Mouse (Mus musculus) liver, embryonic 12.5 days (tissue): ENCODE measurements around the gene Gramd1b. TPM values are rescaled to one million over a fixed set of nuclear protein-coding genes. Genes with fewer than 3 reads are reported as not detected.
A peak's percentile ranks its signal among the peaks of the same experiment; 100 is the strongest.

Source experiments
- ATAC-seq: fragments of 200-750 bp; cut with Nextera tagmentation; 2 replicates; pipeline ENCODE4 v1.8.0; 2017; ENCODE audit warnings: moderate number of reproducible peaks, mild to moderate bottlenecking, moderate library complexity
- H3K27ac ChIP-seq: fragments of 300-500 bp; sonication (generic); 2 replicates; pipeline ENCODE4 v1.5.1; 2016; ENCODE audit warnings: mild to moderate bottlenecking
- H3K27me3 ChIP-seq: fragments of 300-500 bp; sonication (generic); replicated peaks from 2 replicates; pipeline ENCODE4 v1.6.1; 2016; ENCODE audit warnings: mild to moderate bottlenecking, moderate library complexity
- H3K36me3 ChIP-seq: fragments of 300-500 bp; sonication (generic); 2 replicates; pipeline ENCODE4 v1.6.1; 2016; ENCODE audit warnings: mild to moderate bottlenecking, moderate library complexity
- H3K4me1 ChIP-seq: fragments of 300-500 bp; sonication (generic); 2 replicates; pipeline ENCODE4 v1.6.1; 2016
- H3K4me2 ChIP-seq: fragments of 300-500 bp; sonication (generic); 2 replicates; pipeline ENCODE4 v1.6.1; 2016; ENCODE audit warnings: mild to moderate bottlenecking, moderate library complexity
- H3K4me3 ChIP-seq: fragments of 300-500 bp; sonication (generic); 2 replicates; pipeline ENCODE4 v1.5.1; 2016; ENCODE audit warnings: mild to moderate bottlenecking, moderate library complexity
- H3K9ac ChIP-seq: fragments of 300-500 bp; sonication (generic); 2 replicates; pipeline ENCODE4 v1.6.1; 2016; ENCODE audit warnings: mild to moderate bottlenecking, moderate library complexity
- H3K9me3 ChIP-seq: fragments of 300-500 bp; sonication (generic); replicated peaks from 2 replicates; pipeline ENCODE4 v1.6.1; 2016; ENCODE audit warnings: mild to moderate bottlenecking, moderate library complexity
- whole genome bisulfite sequencing: fragments of 180-500 bp; shearing (Covaris S2); methylation state at CpG from one replicate; pipeline ENCODE4 v1.1.7; 2016; ENCODE audit not compliant: insufficient replicate concordance; 5-methylcytosine and 5-hydroxymethylcytosine counted together
- polyA plus RNA-seq: library from polyadenylated mRNA; unstranded; fragments of >200 nt; fragmentation: Nextera tagmentation; extraction: Ambion mirVana; gene quantifications from 2 replicates; pipeline ENCODE4 v1.2.1, GENCODE M21; 2016

The Gramd1b gene
- polyA plus RNA-seq, 1 experiment from 2014 or later, result 1.7 TPM

DNA sequence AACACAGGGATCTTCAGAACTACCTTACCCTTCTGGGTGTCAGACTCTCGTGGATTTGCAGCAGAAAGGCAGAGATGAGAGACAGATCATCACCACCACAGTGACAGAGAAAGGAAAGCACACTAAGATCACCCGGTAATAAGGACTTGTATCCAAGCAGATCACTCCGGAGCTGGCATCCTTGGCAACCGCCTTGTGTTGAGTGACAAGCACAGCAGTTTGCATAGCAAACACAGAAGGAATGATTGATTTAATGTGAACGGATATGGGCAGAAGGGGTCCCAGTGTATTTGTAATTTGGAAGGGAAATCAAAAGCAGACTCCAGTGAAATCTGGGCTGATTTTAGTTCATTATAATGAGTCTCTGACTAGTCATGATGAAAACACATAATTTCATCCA lies 97.9 kb downstream of the Gramd1b start:
- no peaks in the 10 kb centered on the region for H3K36me3 ChIP-seq
- WGBS, result 72% methylated on average over 5 of the region's 5 CpGs
- no peak overlapping the region for H3K4me3 ChIP-seq
- H3K4me1 ChIP-seq, result no peaks in the 10 kb centered on the region
- H3K27ac ChIP-seq, result no peak overlapping the region
- no peak overlapping the region for H3K4me2 ChIP-seq
- ATAC-seq, result no peak
- no peaks in the 10 kb centered on the region for H3K27me3 ChIP-seq
- no peaks in the 10 kb centered on the region for H3K9me3 ChIP-seq
- H3K9ac ChIP-seq, result no peak overlapping the region

GRCm38 (mm10) chr9:40430969-40431368 lies 100.2 kb downstream of the Gramd1b start:
- Histone ChIP-seq H3K4me3 (no peak overlapping the region), H3K36me3 (no peaks in the 10 kb centered on the region), H3K27ac (no peak overlapping the region), H3K4me1 (no peaks in the 10 kb centered on the region), H3K27me3 (no peaks in the 10 kb centered on the region), H3K9ac (no peak overlapping the region), H3K4me2 (no peak overlapping the region), H3K9me3 (no peaks in the 10 kb centered on the region)
- no peak for ATAC-seq
- WGBS, result 79% methylated on average over 8 of the region's 8 CpGs

- no peak overlapping the region for H3K27ac ChIP-seq
- no peak overlapping the region for H3K4me3 ChIP-seq
- no peaks in the 10 kb centered on the region for H3K36me3 ChIP-seq
- 70% methylated on average over 2 of the region's 2 CpGs for WGBS
- H3K9me3 ChIP-seq, result no peaks in the 10 kb centered on the region
- H3K4me2 ChIP-seq, result no peak overlapping the region
- H3K27me3 ChIP-seq, result no peaks in the 10 kb centered on the region
- ATAC-seq, result no peak
- no peak overlapping the region for H3K9ac ChIP-seq
- H3K4me1 ChIP-seq, result no peaks in the 10 kb centered on the region
Measured at GRCm38 (mm10) chr9:40427663-40428062, 103.5 kb downstream of the Gramd1b start.

DNA sequence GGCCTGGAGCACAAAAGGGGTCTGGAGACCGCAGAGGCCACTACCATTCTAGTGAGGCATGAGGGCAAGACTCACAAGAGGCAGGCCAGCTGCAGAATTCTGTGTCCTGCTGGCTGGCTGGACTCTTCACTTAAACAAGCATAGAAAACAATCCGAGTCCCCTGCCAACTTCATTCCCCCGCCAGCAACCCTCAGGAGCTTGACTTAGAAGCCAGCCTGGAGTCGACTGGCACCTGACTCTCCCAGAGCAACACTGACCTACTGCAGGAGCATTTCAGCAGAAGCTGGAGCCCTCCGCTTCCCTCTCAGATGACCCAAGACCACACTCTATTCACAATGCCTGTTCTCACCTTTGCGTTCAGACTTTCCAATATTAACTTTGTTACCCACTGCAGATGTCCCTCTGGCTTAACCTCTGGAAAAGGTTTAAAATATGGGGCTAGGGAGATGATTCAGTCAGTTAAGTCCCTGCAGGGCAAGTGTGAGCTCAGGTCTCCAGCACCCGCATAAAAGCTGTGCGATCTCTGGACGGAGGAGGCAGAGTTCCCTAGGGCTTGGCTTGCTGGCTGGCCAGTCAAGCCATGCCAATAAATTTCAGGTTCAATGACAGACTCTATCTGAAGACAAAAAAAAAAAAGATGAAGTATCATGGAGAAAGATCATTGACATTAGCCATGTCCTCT lies 104.8 kb downstream of the Gramd1b start:
- WGBS, result 85% methylated on average over 9 of the region's 9 CpGs
- Histone ChIP-seq H3K9me3 (no peaks in the 10 kb centered on the region), H3K27ac (no peak overlapping the region), H3K27me3 (no peaks in the 10 kb centered on the region), H3K4me3 (no peak overlapping the region), H3K4me1 (no peaks in the 10 kb centered on the region), H3K36me3 (no peaks in the 10 kb centered on the region), H3K9ac (no peak overlapping the region), H3K4me2 (no peak overlapping the region)
- ATAC-seq, result no peak

DNA sequence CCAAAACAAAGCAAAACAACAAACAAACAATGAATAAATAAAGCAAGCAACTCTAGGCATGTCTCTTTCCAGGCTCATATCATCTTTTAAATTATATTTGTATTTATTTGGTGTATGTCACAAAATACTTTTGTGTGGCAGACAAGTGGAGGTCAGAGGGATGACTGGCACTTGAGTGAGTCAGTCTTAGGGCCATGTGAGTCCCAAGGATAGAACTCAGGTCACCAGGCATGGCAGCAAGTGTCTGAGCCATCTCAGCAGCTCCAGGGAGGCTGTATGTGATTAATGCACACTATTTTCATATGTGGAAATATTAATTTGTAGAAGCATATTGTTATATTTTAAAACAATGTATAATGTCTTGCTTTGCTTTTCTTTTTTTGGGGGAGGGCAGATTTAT lies 106.3 kb downstream of the Gramd1b start:
- no peaks in the 10 kb centered on the region for H3K4me1 ChIP-seq
- H3K27ac ChIP-seq, result no peak overlapping the region
- no peaks in the 10 kb centered on the region for H3K9me3 ChIP-seq
- H3K4me3 ChIP-seq, result no peak overlapping the region
- no peak overlapping the region for H3K9ac ChIP-seq
- H3K27me3 ChIP-seq, result no peaks in the 10 kb centered on the region
- no peak for ATAC-seq
- H3K4me2 ChIP-seq, result no peak overlapping the region
- no peaks in the 10 kb centered on the region for H3K36me3 ChIP-seq

- Histone ChIP-seq H3K9ac (no peak overlapping the region), H3K36me3 (no peaks in the 10 kb centered on the region), H3K27me3 (no peaks in the 10 kb centered on the region), H3K4me3 (no peak overlapping the region), H3K4me2 (no peak overlapping the region), H3K27ac (no peak overlapping the region), H3K4me1 (no peaks in the 10 kb centered on the region), H3K9me3 (no peaks in the 10 kb centered on the region)
- no peak for ATAC-seq
- WGBS, result 43% methylated on average over 6 of the region's 6 CpGs
Measured at GRCm38 (mm10) chr9:40423427-40423867, 107.7 kb downstream of the Gramd1b start.

DNA sequence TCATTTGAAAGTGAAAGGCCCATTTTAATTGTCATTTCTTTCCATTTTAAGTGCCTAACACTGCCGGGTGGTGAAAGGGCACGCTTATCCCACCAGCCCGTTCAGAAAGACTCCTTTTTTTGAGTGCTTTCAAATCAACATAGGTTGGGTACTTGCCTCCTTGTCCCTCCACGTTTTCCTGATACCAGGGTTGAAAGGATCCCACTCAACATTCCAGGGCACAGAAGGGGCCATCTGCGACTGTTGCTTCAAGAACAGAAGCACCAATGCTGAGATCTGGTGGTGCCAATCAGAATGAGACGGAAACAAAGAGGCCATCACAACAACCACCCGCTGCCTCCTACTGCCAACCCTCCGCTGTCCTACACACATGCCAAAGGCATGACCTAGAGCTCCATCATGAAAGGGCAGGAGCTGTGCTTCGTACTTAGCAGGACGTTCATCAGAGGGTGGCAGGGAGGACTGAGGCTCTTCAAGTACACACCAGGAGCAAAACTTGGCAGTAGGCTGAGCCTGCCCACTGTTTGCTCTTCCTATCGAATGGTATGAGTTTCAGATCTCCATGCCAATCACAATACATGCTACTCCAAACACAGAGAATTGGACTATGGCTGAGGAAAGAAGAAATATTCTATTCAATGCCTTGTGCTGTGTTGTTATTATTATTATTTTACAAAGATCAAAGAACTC lies 108.7 kb downstream of the Gramd1b start:
- Histone ChIP-seq H3K27ac (no peak overlapping the region), H3K9ac (no peak overlapping the region), H3K4me3 (no peak overlapping the region), H3K27me3 (no peaks in the 10 kb centered on the region), H3K36me3 (no peaks in the 10 kb centered on the region), H3K4me1 (no peaks in the 10 kb centered on the region), H3K4me2 (no peak overlapping the region), H3K9me3 (no peaks in the 10 kb centered on the region)
- WGBS, result 70% methylated on average over 11 of the region's 11 CpGs
- no peak for ATAC-seq

DNA sequence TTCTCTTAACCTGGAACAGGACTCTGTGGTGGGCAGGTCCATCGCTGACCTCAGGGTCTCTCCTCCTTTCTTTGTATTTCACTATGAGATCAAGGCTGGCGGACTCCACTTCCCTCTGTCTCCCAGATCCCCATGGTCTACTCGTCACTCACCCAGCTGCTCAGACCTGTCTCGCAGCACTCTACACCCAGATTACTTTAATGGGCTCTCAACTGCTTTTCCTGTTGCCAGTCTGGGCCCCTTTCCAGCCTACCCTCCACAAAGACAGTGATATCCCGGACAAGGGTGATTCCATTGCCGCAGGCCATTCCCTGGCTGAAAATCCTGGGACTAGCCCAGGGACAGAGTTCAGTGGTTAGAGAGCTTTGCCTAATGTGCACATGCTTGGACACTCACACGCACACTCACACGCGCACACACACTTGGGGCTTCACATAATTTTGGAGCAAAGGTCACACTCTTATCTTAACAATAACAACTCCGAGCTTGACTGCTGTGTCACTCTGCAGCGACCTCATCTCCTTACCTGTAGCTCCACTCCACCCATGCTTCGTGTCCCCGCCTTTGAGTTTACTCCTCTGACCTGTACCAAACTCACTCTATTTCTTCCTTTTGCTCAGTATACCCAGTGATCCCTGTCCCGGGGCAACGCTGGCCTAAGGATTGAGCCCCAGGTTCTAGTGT lies 110.4 kb downstream of the Gramd1b start:
- ATAC-seq, result no peak
- WGBS, result 71% methylated on average over 15 of the region's 15 CpGs
- no peak overlapping the region for H3K27ac ChIP-seq
- no peaks in the 10 kb centered on the region for H3K36me3 ChIP-seq
- H3K4me3 ChIP-seq, result no peak overlapping the region
- H3K4me2 ChIP-seq, result no peak overlapping the region
- no peaks in the 10 kb centered on the region for H3K4me1 ChIP-seq
- no peaks in the 10 kb centered on the region for H3K27me3 ChIP-seq
- no peak overlapping the region for H3K9ac ChIP-seq
- no peaks in the 10 kb centered on the region for H3K9me3 ChIP-seq

DNA sequence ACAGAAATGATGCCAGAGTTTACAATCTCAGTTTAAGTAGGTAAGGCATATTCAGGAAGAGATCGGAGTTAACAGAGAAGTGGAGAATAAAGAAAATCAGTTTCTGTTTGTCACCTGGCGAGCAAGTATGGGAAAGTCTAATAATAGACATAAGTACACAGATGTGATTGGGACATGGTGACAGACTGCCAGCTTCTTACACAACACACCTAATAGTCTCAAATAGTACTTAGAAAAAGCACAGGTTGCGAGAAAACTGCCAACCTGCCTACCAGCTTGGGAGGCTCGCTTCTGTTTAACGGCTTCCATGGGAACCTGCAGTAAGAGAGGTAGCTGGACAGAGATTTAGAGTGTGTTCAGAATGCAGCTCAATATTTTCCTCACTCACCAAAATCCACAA lies 112.4 kb downstream of the Gramd1b start:
- Histone ChIP-seq H3K9ac (no peak overlapping the region), H3K4me3 (no peak overlapping the region), H3K4me2 (no peak overlapping the region), H3K36me3 (no peaks in the 10 kb centered on the region), H3K4me1 (peaks cover 9% of the 10 kb centered on the region; the same call in 1 of the 2 replicates), H3K9me3 (no peaks in the 10 kb centered on the region), H3K27me3 (no peaks in the 10 kb centered on the region), H3K27ac (no peak overlapping the region)
- 75% methylated on average over 5 of the region's 5 CpGs for WGBS
- no peak for ATAC-seq

DNA sequence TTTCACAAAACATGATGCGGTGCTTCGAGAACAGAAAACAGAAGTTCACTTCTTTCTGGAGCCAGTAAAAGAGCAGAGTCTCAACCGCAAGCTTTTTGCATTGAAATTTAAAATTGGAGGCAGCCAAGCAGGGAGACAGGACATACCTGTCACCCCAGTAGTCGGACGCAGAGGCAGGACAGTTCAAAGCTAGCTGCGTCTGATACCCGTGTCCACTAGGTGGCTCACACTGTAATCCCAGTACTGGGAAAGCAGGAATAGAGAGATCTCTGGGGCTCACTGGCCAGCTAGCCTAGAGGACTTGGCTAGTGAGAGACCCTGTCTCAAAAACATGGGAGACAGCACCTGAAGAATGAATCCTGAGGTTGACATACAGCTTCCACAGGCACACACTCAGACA lies 115.0 kb downstream of the Gramd1b start:
- Histone ChIP-seq H3K4me2 (no peak overlapping the region), H3K4me3 (no peak overlapping the region), H3K9ac (no peak overlapping the region), H3K27ac (no peak overlapping the region), H3K27me3 (no peaks in the 10 kb centered on the region), H3K9me3 (no peaks in the 10 kb centered on the region), H3K36me3 (no peaks in the 10 kb centered on the region), H3K4me1 (peaks cover 9% of the 10 kb centered on the region; the same call in 1 of the 2 replicates)
- 77% methylated on average over 7 of the region's 7 CpGs for WGBS
- ATAC-seq, result no peak

DNA sequence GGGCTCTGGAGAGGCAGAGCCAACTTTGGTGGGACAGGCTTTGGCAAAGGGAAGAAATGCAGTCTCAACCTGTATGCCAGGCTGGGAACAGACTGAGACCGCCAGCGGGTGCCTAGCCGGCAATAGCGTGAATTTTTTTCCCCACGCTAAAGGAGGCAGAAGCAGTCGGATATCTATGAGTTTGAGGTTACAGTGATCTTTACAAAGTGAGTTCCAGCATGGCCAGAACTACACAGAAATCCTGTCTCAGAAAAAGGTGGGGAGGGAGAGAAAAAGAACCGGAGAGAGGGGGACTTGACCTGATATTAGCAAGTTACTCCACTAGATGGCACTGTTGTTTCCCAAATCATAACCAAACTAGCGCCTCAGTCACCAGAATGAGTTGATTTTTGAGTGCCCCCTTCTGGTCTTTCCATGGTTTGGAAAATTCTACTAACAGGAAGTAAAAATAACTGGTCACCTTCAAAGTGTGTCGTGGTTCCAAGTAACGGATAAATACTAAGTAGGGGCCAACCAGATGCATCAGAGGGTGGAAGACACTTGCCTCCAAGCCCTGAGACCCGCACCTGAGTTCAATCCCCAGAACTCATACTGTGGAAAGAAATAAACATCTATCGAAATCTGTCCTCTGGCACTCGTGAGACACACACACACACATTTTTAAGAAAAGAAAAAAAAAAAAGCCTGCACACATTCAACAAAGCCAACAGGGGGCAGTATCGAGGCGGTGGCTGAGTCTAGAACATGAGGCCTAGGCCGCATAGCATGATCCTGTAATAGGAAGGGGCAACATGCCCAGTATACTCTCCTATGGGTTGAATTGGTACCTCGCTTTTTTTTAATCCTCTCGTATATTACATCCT lies 116.0 kb downstream of the Gramd1b start:
- Histone ChIP-seq H3K9me3 (no peaks in the 10 kb centered on the region), H3K36me3 (no peaks in the 10 kb centered on the region), H3K4me2 (peak overlapping the region; percentile 80), H3K4me3 (peak overlapping the region; percentile 67), H3K4me1 (peaks cover 9% of the 10 kb centered on the region; the same call in 1 of the 2 replicates), H3K27ac (peak overlapping the region; percentile 15; the same call in 1 of the 2 replicates), H3K9ac (peak overlapping the region; percentile 64), H3K27me3 (no peaks in the 10 kb centered on the region)
- 26% methylated on average over 18 of the region's 18 CpGs for WGBS
- ATAC-seq, result peak; percentile 64
